Mouse (Mus musculus): ENCODE data around the gene Slc5a2.
A peak's percentile ranks its signal among the peaks of the same experiment; 100 is the strongest.

Gene Slc5a2

DNA sequence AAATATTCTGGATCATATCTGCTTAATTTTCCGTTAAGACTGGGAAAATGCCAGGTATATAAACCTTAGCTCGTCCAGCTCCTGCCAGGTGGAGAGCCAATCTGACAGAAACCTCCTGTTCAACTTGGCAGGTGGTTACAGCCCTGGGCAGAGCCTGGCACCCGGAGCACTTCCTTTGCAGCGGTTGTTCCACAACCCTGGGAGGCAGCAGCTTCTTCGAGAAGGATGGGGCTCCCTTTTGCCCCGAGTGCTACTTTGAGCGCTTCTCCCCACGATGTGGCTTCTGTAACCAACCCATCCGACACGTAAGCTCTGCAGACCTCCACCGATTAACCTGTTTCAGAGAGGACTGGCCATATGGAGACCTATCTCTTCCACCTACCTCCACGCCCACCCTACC is 13.5 kb upstream of the Slc5a2 start:
- peak; percentile 35 for DNase-seq (ENCODE audit: low spot score)

DNA sequence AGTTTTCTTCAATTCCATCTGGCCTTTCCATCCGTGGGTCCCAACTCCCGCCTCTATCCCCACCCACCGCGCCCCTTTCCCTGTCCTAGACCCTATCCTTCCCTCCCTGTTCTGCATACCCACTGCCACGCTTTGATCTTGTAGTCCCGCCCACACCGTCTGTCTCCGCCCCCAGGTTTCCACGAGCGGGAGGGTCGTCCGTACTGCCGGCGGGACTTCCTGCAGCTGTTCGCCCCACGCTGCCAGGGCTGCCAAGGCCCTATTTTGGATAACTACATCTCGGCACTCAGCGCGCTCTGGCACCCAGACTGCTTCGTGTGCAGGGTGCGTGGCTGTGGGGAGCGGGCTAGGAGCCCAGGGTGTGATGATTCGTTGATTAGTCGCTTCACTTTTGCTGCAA is 12.8 kb upstream of the Slc5a2 start:
- DNase-seq (ENCODE audit: low spot score): peak; percentile 70

DNA sequence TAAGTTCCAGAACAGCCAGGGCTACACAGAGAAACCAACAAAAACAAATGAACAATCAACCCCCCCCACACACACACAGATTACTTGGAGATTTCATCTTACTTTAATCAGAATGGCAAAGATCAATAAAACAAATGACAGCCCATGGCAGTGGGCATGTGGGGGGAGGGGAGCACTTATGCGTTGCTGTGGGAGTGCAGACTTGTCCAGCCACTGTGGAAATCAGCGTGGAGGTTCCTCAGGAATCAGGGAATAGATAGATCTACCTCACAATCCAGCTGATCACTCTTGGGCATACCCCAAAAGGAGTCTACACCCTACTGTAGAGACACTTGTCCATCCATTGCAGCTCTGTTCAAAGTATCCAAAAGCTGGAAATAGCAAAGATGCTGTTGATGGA is 10.5 kb upstream of the Slc5a2 start:
- no peak for DNase-seq (ENCODE audit: low spot score)

DNA sequence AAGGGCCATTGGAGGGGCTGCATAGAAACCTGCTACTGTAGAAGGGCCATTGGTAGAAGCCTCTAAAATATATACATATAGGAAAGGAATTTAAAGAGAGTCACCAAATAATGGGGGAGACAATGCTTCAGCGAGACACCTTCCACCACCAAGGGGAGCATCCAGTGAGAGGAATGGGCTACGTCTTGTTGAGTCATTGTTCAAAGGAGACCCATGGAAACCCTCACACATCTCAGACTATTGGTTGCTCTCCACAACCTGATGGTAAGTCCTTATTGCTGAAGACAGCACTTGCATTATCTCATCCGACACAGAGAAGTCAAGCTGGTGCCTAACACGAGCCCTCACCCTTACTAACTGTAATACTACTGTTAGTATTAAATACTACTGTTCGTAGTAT is 9.7 kb upstream of the Slc5a2 start:
- DNase-seq (ENCODE audit: low spot score): no peak

DNA sequence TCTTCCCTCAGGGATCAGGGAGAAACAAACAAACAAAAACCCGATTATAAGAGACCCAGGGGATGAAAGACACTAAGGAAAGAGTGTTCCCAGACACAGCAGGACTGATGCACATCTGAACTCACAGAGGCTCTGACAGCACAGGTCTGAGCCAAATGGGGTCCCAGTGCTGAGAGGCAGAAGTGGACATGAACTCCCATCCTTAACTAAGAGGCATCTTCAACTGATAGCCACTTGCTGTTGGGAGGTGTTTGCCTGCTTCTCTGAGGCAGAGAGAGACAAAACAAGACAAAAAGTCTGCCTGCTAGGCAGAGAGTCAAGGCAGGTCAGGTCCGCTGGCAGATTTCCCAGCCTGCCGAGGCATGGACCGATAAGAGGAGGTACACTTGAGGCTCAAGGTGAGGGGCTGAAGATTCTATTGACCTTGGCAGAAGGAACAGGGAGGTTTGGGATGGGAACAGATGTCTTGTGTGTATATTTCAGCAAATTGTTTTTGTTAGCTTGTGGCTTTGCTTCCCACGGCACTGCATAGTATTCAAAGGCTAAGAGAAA is 8.6 kb upstream of the Slc5a2 start:
- peak; percentile 78 for DNase-seq (ENCODE audit: low spot score)

DNA sequence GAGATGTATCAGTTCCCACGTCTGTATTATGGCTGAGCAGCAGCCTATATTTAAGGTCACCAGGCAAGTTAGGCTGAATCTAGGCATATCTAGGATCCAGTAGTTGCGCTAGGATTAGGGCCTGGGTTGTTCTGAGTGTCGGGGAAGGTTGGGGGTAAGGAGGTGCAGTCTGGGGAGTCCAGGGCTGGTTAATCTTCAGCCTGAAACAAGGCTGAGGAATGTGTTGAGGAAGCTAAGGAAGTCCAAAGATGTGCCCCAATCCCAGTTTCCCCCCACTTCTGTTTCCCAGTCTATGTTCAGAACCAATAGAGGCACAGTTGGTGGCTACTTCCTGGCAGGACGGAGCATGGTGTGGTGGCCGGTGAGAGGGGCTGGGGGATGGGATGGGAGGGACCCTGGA is 599 bp downstream of the Slc5a2 start:
- DNase-seq (ENCODE audit: low spot score): no peak

DNA sequence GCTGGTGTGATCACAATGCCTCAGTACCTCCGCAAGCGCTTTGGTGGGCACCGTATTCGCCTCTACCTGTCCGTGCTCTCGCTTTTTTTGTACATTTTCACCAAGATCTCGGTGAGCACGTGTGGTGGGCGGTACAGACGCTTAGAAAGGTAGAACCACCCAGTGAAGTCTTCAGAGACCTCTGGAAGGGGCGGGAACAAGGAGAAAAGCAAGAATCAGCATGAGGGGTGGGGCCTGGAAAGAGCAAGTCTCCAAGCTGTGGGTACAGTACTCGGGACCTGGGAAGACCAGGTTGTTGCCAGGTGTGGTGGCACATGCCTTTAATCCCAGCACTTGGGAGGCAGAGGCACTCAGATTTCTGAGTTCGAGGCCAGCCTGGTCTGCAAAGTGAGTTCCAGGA is 1.9 kb downstream of the Slc5a2 start:
- no peak for DNase-seq (ENCODE audit: low spot score)

DNA sequence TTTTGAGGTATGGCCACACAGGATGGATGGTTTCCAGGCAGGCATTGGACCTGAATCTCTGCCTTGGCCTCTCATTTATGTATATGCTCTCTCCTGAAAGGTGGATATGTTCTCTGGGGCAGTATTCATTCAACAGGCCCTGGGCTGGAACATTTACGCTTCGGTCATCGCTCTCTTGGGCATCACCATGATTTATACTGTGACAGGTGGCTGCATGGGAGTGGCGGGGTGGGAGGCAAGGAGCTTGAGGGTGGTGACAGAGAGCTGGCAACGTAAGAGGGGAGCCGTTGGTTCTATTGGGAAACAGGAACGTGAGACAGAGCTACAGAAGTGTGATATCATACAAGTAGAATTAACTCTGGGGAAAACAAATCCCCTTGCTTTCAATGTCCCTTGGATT is 2.4 kb downstream of the Slc5a2 start:
- no peak for DNase-seq (ENCODE audit: low spot score)

DNA sequence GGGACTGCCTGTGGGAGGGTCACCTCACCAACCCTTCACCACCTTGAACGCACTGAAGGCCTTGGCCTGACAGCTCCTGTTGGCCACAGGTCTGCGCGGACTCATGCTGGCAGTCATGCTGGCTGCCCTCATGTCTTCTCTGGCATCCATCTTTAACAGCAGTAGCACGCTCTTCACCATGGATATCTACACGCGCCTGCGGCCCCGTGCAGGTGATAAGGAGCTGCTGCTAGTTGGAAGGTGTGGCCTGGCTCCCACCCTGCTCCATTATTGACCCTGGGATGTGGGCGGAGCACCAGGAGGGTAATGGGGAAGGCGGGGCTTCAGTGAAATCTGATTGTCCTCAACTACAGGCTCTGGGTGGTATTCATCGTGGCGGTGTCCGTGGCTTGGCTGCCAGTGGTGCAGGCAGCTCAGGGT is 5.0 kb downstream of the Slc5a2 start:
- DNase-seq (ENCODE audit: low spot score): no peak

DNA sequence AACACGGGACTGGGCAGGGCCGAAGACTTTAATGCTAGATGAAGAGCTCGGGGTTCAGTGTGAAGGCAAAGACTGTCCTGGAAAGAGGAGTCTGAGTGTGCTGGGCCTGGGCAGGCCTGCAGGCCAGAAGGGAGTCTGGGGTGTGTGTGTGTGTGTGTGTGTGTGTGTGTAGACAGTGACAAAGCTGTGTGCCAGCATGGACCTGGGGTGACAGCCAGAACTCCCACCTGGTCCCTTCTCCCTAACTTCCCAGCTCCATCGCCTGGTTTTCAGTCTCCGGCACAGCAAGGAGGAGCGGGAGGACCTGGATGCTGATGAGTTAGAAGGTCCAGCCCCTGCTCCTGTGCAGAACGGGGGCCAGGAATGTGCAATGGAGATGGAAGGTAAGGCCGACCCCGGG is 6.0 kb downstream of the Slc5a2 start:
- no peak for DNase-seq (ENCODE audit: low spot score)

DNA sequence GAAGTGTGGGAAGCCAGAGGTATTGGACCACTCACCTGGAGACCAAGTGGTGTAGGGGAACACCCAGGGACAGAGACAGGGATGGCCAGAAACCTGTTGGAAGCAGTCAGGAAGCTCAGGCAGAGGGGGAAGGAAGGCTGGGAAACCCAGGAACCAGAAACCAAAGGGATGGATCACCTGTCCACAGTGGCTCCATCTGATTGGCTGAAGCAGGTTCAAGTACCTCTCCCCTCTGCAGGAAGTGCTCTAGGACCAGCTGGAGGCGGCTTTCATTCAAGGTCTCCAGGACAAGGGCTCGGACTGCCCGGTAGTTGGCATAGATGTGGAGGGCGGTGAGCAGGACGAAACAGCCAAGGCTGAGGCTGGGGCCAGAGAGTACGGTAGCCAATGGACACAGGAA is 10.6 kb downstream of the Slc5a2 start:
- no peak for DNase-seq (ENCODE audit: low spot score)

DNA sequence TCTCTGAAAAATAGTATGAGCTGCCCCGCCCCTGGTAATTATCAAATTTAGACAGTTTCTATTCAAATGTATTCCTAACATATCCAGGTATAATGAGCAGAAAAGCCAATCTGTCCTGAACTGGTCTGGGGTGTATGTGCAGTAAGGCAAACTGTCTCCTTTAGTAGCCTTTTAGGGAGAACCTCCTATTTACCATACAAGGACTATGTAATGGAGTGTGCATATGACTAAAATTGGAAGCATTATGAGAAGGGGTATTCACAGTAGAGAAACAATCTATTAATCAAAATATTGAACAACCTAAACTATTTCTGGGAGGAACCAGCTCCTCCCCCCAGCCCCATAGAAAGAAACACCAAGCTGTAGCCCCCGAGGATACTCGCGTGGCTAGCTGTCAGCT is 14.3 kb downstream of the Slc5a2 start:
- no peak for DNase-seq (ENCODE audit: low spot score)

DNA sequence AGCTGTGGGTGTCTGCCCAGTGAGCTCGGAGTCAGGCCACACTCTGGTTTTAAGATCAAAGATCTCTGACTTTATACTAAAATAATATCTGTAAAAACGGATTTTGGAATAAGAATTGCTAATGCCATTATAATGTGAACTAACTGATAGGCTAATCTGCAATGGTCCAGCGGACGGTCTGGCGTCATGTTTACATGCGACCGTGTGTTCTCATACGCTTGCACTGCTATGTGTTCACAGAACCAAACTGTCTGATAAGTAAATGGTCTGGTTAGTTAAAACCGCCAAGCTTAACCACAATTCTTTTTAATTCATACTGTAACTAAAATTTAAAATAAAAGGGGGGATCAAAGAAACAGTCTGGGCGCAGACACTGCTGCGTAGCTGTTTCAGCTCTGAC is 16.3 kb downstream of the Slc5a2 start:
- no peak for DNase-seq (ENCODE audit: low spot score)

DNA sequence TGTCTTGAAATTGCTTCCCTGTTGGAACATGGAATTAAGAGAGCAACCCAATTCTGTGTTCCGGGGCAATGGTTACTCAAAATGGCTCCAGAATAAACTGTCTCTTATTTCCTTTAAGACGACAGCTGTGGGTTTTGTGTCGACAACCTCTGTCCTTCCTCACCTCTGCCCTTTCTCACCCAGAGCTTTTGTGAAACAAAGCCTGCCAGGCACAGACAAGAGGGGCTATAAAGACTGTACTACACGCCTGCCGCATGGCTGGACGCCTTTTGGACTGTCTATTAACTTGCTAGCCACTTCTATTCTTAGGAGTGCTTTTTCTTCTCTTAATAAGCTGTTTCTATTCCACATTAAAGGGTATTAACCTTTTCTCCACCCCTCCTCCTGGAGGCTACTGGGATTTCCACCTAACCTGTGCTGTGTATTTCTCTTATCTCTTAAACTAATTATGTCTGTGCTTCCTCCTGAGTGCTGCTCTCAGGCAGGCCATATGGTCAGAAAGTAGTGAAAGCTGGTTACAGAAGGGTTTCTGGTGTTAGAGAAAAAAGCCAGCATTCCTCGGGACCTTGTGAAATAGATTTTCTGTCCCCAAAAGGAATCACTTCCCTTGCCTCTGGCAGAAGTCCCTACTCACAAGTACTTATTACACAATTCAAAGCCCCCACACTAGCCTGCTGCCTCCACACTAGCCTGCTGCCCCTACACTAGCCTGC is 17.2 kb downstream of the Slc5a2 start:
- peak; percentile 27 for DNase-seq (ENCODE audit: low spot score)

DNA sequence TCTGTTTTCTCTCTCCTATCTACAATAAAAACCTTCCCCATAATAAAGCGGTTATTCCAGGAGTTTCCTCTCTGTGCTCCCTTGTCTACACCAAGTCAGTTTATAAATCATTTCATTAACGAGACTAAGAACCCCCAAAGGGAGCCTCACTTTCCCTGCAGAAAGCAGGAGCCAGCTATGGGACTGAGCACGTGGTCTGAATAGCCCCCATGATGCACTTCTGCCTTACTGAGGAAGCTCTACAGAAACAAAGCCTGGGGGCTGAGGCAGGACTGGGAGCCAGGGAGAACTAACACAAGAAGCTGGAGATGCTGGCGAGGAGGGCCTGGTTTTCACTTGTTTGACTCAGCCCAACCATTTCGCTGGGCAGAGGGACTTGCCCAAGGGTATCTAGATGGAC is 18.6 kb downstream of the Slc5a2 start:
- DNase-seq (ENCODE audit: low spot score): no peak

DNA sequence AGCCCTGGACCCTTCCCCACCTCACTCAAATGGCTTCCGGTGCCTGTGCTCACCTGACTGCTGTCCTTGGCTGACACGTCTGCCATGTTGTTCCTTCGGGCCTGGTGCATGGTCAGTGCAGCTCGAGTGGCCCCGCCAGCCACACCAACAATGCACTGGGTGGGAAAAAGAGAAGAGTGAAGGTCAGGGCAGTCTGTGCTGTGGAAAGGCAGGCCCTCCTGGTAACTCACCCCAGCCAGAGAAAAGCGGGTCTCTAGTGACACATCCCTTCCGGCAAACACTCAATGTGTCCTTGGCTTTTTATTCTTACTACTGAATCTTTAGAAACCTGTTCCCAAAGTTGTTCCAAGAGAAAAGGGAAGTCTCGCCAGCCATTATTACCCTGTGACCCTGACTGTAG is 19.6 kb downstream of the Slc5a2 start:
- peak; percentile 41 for DNase-seq (ENCODE audit: low spot score)

DNA sequence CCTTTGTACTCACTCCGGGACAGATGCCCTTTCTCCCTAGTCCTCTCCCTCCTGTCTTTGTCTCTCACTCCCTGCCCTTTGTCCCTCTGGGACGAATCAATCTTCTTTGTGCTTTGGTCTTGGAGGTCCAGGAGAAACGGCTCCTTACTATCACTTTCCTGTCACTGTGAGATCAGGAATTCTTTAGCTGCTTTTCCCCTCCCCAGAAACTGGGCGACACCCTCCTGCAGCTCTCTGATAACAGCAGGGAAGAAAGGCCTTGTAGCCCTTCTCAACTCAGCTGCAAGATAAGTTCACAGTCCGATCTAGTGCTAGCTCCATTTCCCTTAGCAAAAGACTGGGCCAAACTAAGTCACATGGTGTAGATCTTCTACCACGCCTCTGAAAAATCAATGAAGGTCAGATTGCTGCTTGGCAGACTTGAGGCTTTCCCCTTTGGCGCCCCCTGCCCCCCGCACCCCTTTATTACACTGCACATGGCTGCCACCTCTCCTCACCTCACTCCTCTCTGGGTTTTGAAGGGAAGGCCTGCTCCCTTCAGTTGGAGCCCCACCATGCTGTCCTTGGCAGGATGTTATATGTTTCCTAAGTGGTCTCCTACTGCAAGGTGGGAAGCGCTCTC is 23.6 kb downstream of the Slc5a2 start:
- DNase-seq (ENCODE audit: low spot score): no peak

DNA sequence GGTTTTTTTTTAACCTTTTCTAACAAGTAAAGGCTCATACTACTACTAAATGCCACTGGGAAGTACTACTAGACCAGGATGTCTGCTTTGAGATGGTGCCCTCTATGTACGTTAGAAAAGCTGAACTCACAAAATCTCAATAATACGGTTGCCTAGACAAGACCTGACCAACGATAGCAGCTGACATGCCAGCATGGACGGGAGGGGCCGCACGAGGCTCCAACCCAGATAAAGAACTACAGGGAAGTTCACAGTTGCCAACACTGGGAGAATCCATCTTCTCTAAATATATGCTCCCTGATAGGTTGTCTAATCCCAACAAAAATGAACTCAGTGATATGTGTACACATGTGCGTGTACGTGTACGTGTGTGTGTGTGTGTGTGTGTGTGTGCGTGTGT is 29.3 kb downstream of the Slc5a2 start:
- DNase-seq (ENCODE audit: low spot score): no peak

DNA sequence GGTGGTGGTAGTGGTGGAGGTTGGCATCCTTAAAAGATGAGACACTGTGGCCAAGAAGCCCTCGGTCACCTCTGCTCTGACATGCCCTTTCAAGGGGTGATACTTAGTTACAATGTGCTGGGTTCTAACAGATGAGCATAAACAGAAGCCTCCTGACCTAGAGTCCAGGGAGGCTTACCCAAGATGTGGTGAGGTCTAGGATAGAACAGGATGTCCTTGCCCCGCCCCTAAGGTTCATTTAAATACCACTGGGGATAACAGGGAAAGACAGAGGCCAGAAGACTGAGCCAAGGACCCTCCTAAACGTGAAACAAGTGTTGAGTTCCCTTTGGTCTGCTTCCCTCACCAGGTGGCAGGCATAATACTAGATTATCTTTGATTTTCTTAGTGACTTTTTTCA is 31.1 kb downstream of the Slc5a2 start:
- no peak for DNase-seq (ENCODE audit: low spot score)

DNA sequence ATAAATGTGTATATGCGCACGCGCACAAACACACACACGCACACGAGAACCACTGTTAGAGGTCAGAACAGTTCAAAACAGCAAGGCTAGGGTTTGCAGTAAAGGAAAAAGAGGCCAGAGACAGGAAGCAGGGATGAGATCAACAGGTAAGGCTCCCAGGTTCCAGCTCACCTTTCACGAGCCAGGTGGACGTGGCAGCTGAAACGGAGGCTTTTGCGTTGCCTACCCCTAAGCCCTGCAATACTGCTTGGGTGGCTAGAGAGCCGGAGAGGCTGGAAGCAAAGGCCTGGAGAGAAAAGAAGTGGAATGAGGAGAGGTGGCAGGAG is 31.8 kb downstream of the Slc5a2 start:
- no peak for DNase-seq (ENCODE audit: low spot score)

DNA sequence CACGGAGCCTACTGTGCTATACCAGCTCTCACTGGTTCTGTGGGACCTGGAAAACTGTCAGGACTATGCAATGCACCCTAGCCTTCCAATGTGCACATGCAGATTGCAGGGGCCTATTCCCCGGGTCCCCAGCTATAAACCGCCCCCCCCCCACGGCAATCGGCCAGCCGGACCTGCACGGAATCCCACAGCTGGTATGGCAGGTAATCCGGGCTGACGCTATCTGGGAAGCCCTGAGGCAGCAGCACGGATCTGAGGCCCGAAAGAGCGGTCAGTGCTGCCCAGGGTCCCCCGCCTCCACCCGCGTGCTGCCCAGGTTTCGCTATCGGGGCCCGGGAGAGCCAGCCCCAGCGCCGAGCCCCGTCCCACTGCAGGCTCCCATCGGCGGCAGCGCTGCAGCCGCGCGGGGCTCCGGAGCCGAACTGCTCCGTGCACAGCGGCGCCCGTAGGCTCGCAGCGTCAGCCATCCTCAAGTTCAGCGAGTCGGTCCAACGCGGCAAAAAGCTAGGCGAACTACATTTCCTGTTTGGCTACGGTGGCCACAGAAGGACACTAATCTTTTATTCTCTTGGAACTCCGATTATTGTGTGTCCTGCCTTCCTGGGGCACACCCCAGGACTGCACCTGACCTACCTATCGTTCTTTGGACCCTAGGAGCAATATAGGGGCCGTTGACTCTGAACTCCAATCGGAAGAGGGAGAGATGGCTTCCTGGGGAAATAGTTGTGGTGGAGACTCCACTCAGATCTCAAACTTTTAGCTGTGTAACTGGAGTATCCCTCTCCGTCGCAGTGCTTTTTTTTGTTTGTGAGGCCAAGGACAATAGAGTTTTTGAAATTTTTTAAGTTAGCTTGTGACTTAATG is 32.4 kb downstream of the Slc5a2 start, which contains the start of gene BC017158:
Gene BC017158, minus strand, starts transcription at position 554 of the 864 bp plus-strand sequence.
- peak; percentile 66 for DNase-seq (ENCODE audit: low spot score)

DNA sequence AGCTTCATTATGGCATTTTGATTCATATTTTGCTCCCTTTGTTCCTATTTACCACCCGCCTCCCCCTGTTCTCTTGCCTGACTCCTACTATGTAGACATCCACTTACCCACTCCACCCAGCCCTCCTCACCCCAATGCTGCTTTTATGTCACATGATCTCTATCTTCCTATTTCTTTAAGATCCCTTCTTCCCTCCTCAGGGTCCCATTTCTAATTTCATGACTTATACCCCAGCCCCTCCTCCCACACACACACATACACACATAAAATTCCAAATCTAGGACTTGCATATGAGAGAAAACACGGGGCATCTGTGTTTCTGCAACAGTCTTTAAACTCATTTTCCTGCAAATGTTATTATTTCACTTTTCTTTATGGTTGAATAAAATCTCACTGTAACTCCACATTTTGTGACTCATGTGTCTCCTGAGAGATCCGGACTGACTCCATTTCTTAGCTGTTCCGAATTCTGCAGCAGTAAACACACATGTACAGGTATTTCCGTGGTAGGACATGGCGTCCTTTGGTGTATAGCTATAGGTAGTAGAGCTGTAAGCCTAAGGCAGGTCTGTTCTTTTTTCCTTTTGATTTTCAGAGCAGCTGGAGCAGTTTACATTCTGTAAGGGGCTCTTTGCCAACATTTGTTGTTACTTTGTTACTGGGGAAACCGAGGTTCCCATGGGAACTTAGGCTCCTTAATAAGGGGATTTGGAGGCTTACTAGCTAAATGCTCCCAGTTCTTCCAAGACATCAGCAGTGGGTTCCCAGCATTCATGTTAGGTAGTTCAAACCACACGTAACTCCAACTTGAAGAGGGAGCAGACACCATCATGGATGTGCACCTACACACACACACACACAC is 33.3 kb downstream of the Slc5a2 start:
- no peak for DNase-seq (ENCODE audit: low spot score)

Data from testis, postnatal 10 days (tissue).